Mouse (Mus musculus): ENCODE measurements at regions not wholly inside any gene's neighbourhood (a gene's known extent, or its start where the extent isn't known, plus 50 kb on each side); places are given as distances from the start of the nearest gene placed in this dataset.

- TF ChIP-seq EP300 (IDR thresholded peaks at IDR 0.05; ENCODE audit: low read depth) (no peak), CTCF (IDR thresholded peaks at IDR 0.05; ENCODE audit: low read depth) (no peak)
- 72% methylated on average over 1 of the region's 1 CpGs for WGBS
- H3K4me1 ChIP-seq (ENCODE audit: control insufficient read depth, insufficient read depth) = no peaks in the 10 kb centered on the region
- H3K27me3 ChIP-seq (ENCODE audit: control insufficient read depth, insufficient read depth, low read length) = no peaks in the 10 kb centered on the region
- no peak overlapping the region for H3K9ac ChIP-seq (replicated peaks; ENCODE audit: low read depth, low read length)
- H3K36me3 ChIP-seq (replicated peaks; ENCODE audit: control insufficient read depth, insufficient read depth, low read length) = no peaks in the 10 kb centered on the region
- ATAC-seq (ENCODE audit: insufficient read depth, low read depth) = no peak
- H3K4me2 ChIP-seq (ENCODE audit: low read depth, low read length) = no peak overlapping the region
- H3K9me3 ChIP-seq (replicated peaks; ENCODE audit: control insufficient read depth, low read length) = no peaks in the 10 kb centered on the region
- H3K27ac ChIP-seq (ENCODE audit: low read depth) = no peak overlapping the region
- no peak overlapping the region for H3K4me3 ChIP-seq (ENCODE audit: low read depth, low read length)
- DNase-seq (ENCODE audit: low spot score) = no peak
Observed at GRCm38 (mm10) chr14:17087828-17088227, 268.9 kb upstream of the Rarb start.

DNA sequence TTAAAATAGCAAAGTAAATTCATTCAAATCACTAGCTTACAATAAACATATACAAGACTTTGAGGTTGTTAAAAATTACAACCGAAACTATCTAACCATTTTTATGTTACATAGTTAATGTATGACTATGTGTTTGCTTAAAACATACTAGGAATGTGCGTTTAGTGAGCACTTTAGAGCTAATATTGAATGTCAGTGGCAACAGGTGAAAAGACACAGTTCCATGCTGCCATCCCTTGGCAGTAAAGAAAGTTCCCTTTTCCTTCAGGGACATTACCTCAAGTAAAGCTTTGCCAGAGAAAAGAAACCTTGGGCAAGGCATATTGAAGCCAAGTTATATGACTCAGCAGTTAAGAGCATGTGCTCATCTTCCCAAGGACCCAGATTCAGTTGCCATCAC, 265.0 kb upstream of the Rarb start:
- Histone ChIP-seq H3K9me3 (replicated peaks; ENCODE audit: control insufficient read depth, low read length) (no peaks in the 10 kb centered on the region), H3K36me3 (replicated peaks; ENCODE audit: control insufficient read depth, insufficient read depth, low read length) (no peaks in the 10 kb centered on the region), H3K4me2 (ENCODE audit: low read depth, low read length) (no peak overlapping the region), H3K9ac (replicated peaks; ENCODE audit: low read depth, low read length) (no peak overlapping the region), H3K4me1 (ENCODE audit: control insufficient read depth, insufficient read depth) (no peaks in the 10 kb centered on the region), H3K27me3 (ENCODE audit: control insufficient read depth, insufficient read depth, low read length) (no peaks in the 10 kb centered on the region), H3K4me3 (ENCODE audit: low read depth, low read length) (no peak overlapping the region), H3K27ac (ENCODE audit: low read depth) (no peak overlapping the region)
- no peak for DNase-seq (ENCODE audit: low spot score)
- TF ChIP-seq CTCF (IDR thresholded peaks at IDR 0.05; ENCODE audit: low read depth) (no peak), EP300 (IDR thresholded peaks at IDR 0.05; ENCODE audit: low read depth) (no peak)
- ATAC-seq (ENCODE audit: insufficient read depth, low read depth) = no peak
- WGBS = 69% methylated on average over 2 of the region's 2 CpGs

GRCm38 (mm10) chr14:17081904-17082303, 262.9 kb upstream of the Rarb start:
- no peak overlapping the region for H3K27ac ChIP-seq (ENCODE audit: low read depth)
- H3K9me3 ChIP-seq (replicated peaks; ENCODE audit: control insufficient read depth, low read length) = no peaks in the 10 kb centered on the region
- H3K36me3 ChIP-seq (replicated peaks; ENCODE audit: control insufficient read depth, insufficient read depth, low read length) = no peaks in the 10 kb centered on the region
- no peak overlapping the region for H3K9ac ChIP-seq (replicated peaks; ENCODE audit: low read depth, low read length)
- no peaks in the 10 kb centered on the region for H3K4me1 ChIP-seq (ENCODE audit: control insufficient read depth, insufficient read depth)
- no peaks in the 10 kb centered on the region for H3K27me3 ChIP-seq (ENCODE audit: control insufficient read depth, insufficient read depth, low read length)
- 34% methylated on average over 2 of the region's 2 CpGs for WGBS
- DNase-seq (ENCODE audit: low spot score) = no peak
- no peak for TF ChIP-seq EP300 (IDR thresholded peaks at IDR 0.05; ENCODE audit: low read depth)
- TF ChIP-seq CTCF (IDR thresholded peaks at IDR 0.05; ENCODE audit: low read depth) = no peak
- no peak overlapping the region for H3K4me3 ChIP-seq (ENCODE audit: low read depth, low read length)
- ATAC-seq (ENCODE audit: insufficient read depth, low read depth) = no peak
- H3K4me2 ChIP-seq (ENCODE audit: low read depth, low read length) = no peak overlapping the region

GRCm38 (mm10) chr14:17079513-17079912, 260.6 kb upstream of the Rarb start:
- ATAC-seq (ENCODE audit: insufficient read depth, low read depth) (no peak), DNase-seq (ENCODE audit: low spot score) (no peak)
- 84% methylated on average over 2 of the region's 2 CpGs for WGBS
- Histone ChIP-seq H3K9me3 (replicated peaks; ENCODE audit: control insufficient read depth, low read length) (no peaks in the 10 kb centered on the region), H3K36me3 (replicated peaks; ENCODE audit: control insufficient read depth, insufficient read depth, low read length) (no peaks in the 10 kb centered on the region), H3K27ac (ENCODE audit: low read depth) (no peak overlapping the region), H3K9ac (replicated peaks; ENCODE audit: low read depth, low read length) (no peak overlapping the region), H3K27me3 (ENCODE audit: control insufficient read depth, insufficient read depth, low read length) (no peaks in the 10 kb centered on the region), H3K4me1 (ENCODE audit: control insufficient read depth, insufficient read depth) (no peaks in the 10 kb centered on the region), H3K4me2 (ENCODE audit: low read depth, low read length) (no peak overlapping the region), H3K4me3 (ENCODE audit: low read depth, low read length) (no peak overlapping the region)
- TF ChIP-seq CTCF (IDR thresholded peaks at IDR 0.05; ENCODE audit: low read depth) = no peak
- no peak for TF ChIP-seq EP300 (IDR thresholded peaks at IDR 0.05; ENCODE audit: low read depth)

GRCm38 (mm10) chr14:17061358-17061757, 242.4 kb upstream of the Rarb start:
- 54% methylated on average over 1 of the region's 1 CpGs for WGBS
- Histone ChIP-seq H3K4me2 (ENCODE audit: low read depth, low read length) (no peak overlapping the region), H3K9me3 (replicated peaks; ENCODE audit: control insufficient read depth, low read length) (no peaks in the 10 kb centered on the region), H3K4me3 (ENCODE audit: low read depth, low read length) (no peak overlapping the region), H3K36me3 (replicated peaks; ENCODE audit: control insufficient read depth, insufficient read depth, low read length) (no peaks in the 10 kb centered on the region), H3K27ac (ENCODE audit: low read depth) (no peak overlapping the region), H3K9ac (replicated peaks; ENCODE audit: low read depth, low read length) (no peak overlapping the region), H3K27me3 (ENCODE audit: control insufficient read depth, insufficient read depth, low read length) (no peaks in the 10 kb centered on the region), H3K4me1 (ENCODE audit: control insufficient read depth, insufficient read depth) (no peaks in the 10 kb centered on the region)
- no peak for ATAC-seq (ENCODE audit: insufficient read depth, low read depth)
- no peak for DNase-seq (ENCODE audit: low spot score)
- TF ChIP-seq EP300 (IDR thresholded peaks at IDR 0.05; ENCODE audit: low read depth) (no peak), CTCF (IDR thresholded peaks at IDR 0.05; ENCODE audit: low read depth) (no peak)

GRCm38 (mm10) chr14:17058438-17058837, 239.5 kb upstream of the Rarb start:
- Histone ChIP-seq H3K36me3 (replicated peaks; ENCODE audit: control insufficient read depth, insufficient read depth, low read length) (no peaks in the 10 kb centered on the region), H3K9ac (replicated peaks; ENCODE audit: low read depth, low read length) (no peak overlapping the region), H3K4me1 (ENCODE audit: control insufficient read depth, insufficient read depth) (no peaks in the 10 kb centered on the region), H3K27me3 (ENCODE audit: control insufficient read depth, insufficient read depth, low read length) (no peaks in the 10 kb centered on the region), H3K4me3 (ENCODE audit: low read depth, low read length) (no peak overlapping the region), H3K4me2 (ENCODE audit: low read depth, low read length) (no peak overlapping the region), H3K27ac (ENCODE audit: low read depth) (no peak overlapping the region), H3K9me3 (replicated peaks; ENCODE audit: control insufficient read depth, low read length) (no peaks in the 10 kb centered on the region)
- ATAC-seq (ENCODE audit: insufficient read depth, low read depth) = no peak
- WGBS = 97% methylated on average over 1 of the region's 1 CpGs
- no peak for TF ChIP-seq EP300 (IDR thresholded peaks at IDR 0.05; ENCODE audit: low read depth)
- TF ChIP-seq CTCF (IDR thresholded peaks at IDR 0.05; ENCODE audit: low read depth) = no peak
- no peak for DNase-seq (ENCODE audit: low spot score)

Measured in heart, postnatal 0 days (tissue).